Mouse (Mus musculus): ENCODE results near the gene Gm16181. TPM values are rescaled to one million over a fixed set of nuclear protein-coding genes. Genes with fewer than 3 reads are reported as not detected.

Gm16181 gene
- polyA plus RNA-seq, 1 experiment from 2014 or later = not detected

GRCm38 (mm10) chr17:35218516-35219193 is 2.0 kb upstream of the Gm16181 start:
- WGBS = 86% methylated on average over 18 of the region's 18 CpGs
- H3K36me3 ChIP-seq (ENCODE audit: control insufficient read depth, insufficient read depth, low read length) = peaks cover 2% of the 10 kb centered on the region
- H3K4me2 ChIP-seq = no peak overlapping the region
- no peaks in the 10 kb centered on the region for H3K9me3 ChIP-seq (ENCODE audit: control insufficient read depth, low read length)
- no peaks in the 10 kb centered on the region for H3K27me3 ChIP-seq (ENCODE audit: control insufficient read depth, insufficient read depth, low read length)
- no peaks in the 10 kb centered on the region for H3K4me1 ChIP-seq (ENCODE audit: control insufficient read depth, insufficient read depth, low read length)
- no peak overlapping the region for H3K27ac ChIP-seq (ENCODE audit: low read depth, low read length)
- no peak for DNase-seq (ENCODE audit: low spot score, missing footprints)
- H3K4me3 ChIP-seq (ENCODE audit: low read depth, low read length) = no peak overlapping the region
- H3K9ac ChIP-seq (ENCODE audit: low read length) = no peak overlapping the region
- no peak for ATAC-seq (ENCODE audit: low FRiP score)

DNA sequence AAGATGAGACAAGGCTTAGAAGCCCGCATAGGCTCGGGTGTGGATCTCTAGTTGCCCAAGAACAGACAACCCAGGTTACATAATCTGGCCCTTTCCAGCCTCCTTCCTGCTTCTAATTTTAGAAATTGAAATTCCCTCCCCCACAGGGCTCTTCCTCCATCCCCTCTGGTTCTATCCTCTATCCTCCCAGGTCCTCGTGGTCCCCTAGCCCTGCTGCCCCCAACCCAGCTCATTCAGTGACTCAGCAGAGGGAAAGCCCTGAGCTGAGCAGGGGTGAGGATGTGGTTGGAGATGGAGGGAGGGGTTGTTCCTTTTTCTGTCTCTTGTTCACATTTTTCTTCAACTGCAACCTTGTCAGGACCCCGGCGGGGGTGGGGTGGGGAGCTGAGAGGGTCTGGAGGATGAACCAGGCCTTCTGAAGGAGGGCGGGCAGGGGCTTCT is 1.0 kb upstream of the Gm16181 start:
- Histone ChIP-seq H3K27ac (ENCODE audit: low read depth, low read length) (no peak overlapping the region), H3K9ac (ENCODE audit: low read length) (no peak overlapping the region), H3K4me3 (ENCODE audit: low read depth, low read length) (no peak overlapping the region), H3K27me3 (ENCODE audit: control insufficient read depth, insufficient read depth, low read length) (no peaks in the 10 kb centered on the region), H3K4me1 (ENCODE audit: control insufficient read depth, insufficient read depth, low read length) (no peaks in the 10 kb centered on the region), H3K9me3 (ENCODE audit: control insufficient read depth, low read length) (no peaks in the 10 kb centered on the region), H3K36me3 (ENCODE audit: control insufficient read depth, insufficient read depth, low read length) (peaks cover 2% of the 10 kb centered on the region), H3K4me2 (no peak overlapping the region)
- WGBS = 91% methylated on average over 6 of the region's 6 CpGs
- DNase-seq (ENCODE audit: low spot score, missing footprints) (no peak), ATAC-seq (ENCODE audit: low FRiP score) (no peak)

DNA sequence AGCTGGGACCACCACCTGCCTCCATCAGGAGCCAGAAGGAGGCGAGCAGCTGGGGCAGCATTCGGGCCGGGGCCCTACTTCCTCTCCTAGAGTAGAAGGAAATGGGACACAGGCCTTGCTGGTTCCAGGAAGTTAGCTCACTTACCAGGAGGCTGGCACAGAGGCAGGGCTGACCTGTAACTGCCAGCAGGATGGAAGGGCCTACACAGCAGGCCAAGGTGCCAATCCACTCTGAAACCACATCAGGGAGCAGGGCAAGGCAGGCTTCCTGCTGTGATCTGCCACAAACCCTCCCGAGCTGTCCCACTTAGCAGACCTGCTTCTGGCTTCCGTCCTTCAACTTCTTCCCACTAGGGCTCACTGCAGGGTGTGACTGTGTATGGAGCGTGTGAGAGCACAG is 1.7 kb downstream of the Gm16181 start:
- Histone ChIP-seq H3K4me3 (ENCODE audit: low read depth, low read length) (no peak overlapping the region), H3K4me2 (no peak overlapping the region), H3K4me1 (ENCODE audit: control insufficient read depth, insufficient read depth, low read length) (no peaks in the 10 kb centered on the region), H3K9ac (ENCODE audit: low read length) (no peak overlapping the region), H3K27ac (ENCODE audit: low read depth, low read length) (no peak overlapping the region), H3K36me3 (ENCODE audit: control insufficient read depth, insufficient read depth, low read length) (peaks cover 7% of the 10 kb centered on the region), H3K9me3 (ENCODE audit: control insufficient read depth, low read length) (no peaks in the 10 kb centered on the region), H3K27me3 (ENCODE audit: control insufficient read depth, insufficient read depth, low read length) (no peaks in the 10 kb centered on the region)
- DNase-seq (ENCODE audit: low spot score, missing footprints) (no peak), ATAC-seq (ENCODE audit: low FRiP score) (no peak)
- WGBS = 80% methylated on average over 6 of the region's 6 CpGs

GRCm38 (mm10) chr17:35224641-35225040 is 4.0 kb downstream of the Gm16181 start:
- peaks cover 4% of the 10 kb centered on the region for H3K36me3 ChIP-seq (ENCODE audit: control insufficient read depth, insufficient read depth, low read length)
- H3K4me2 ChIP-seq = no peak overlapping the region
- no peak for ATAC-seq (ENCODE audit: low FRiP score)
- no peak overlapping the region for H3K4me3 ChIP-seq (ENCODE audit: low read depth, low read length)
- H3K9me3 ChIP-seq (ENCODE audit: control insufficient read depth, low read length) = no peaks in the 10 kb centered on the region
- H3K4me1 ChIP-seq (ENCODE audit: control insufficient read depth, insufficient read depth, low read length) = no peaks in the 10 kb centered on the region
- no peak for DNase-seq (ENCODE audit: low spot score, missing footprints)
- 94% methylated on average over 4 of the region's 4 CpGs for WGBS
- no peak overlapping the region for H3K27ac ChIP-seq (ENCODE audit: low read depth, low read length)
- no peaks in the 10 kb centered on the region for H3K27me3 ChIP-seq (ENCODE audit: control insufficient read depth, insufficient read depth, low read length)
- H3K9ac ChIP-seq (ENCODE audit: low read length) = no peak overlapping the region

- Histone ChIP-seq H3K36me3 (ENCODE audit: control insufficient read depth, insufficient read depth, low read length) (peaks cover 4% of the 10 kb centered on the region), H3K9me3 (ENCODE audit: control insufficient read depth, low read length) (no peaks in the 10 kb centered on the region), H3K4me3 (ENCODE audit: low read depth, low read length) (no peak overlapping the region), H3K27me3 (ENCODE audit: control insufficient read depth, insufficient read depth, low read length) (no peaks in the 10 kb centered on the region), H3K9ac (ENCODE audit: low read length) (no peak overlapping the region), H3K4me1 (ENCODE audit: control insufficient read depth, insufficient read depth, low read length) (no peaks in the 10 kb centered on the region), H3K4me2 (no peak overlapping the region), H3K27ac (ENCODE audit: low read depth, low read length) (no peak overlapping the region)
- 92% methylated on average over 5 of the region's 5 CpGs for WGBS
- DNase-seq (ENCODE audit: low spot score, missing footprints) = no peak
- ATAC-seq (ENCODE audit: low FRiP score) = no peak
Measured at GRCm38 (mm10) chr17:35225456-35225855, 4.8 kb downstream of the Gm16181 start.

DNA sequence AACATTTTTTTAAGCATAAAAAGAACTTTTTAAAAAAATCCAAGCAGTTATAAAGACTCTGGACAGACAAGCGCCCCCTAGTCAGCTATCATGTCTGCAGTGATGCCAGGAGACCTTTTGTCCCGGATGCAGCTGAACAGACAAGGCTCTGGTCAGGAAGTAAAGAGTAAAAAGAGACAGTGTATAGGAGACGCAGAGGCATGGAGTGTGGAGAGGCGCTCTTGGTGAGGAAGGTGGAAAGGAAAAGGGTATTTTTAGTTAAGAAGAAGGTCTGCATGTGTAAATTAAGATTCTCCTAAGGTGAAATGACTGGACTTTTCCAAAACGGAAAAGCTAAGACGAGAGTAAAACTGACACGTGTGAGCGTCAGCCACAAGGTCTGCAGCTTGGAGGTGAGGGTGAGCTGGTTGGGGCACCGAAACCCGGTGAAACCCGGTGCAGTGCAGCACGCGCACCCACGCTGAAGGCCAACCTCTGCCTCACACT is 6.0 kb downstream of the Gm16181 start:
- DNase-seq (ENCODE audit: low spot score, missing footprints) (no peak), ATAC-seq (ENCODE audit: low FRiP score) (no peak)
- Histone ChIP-seq H3K9me3 (ENCODE audit: control insufficient read depth, low read length) (no peaks in the 10 kb centered on the region), H3K4me3 (ENCODE audit: low read depth, low read length) (no peak overlapping the region), H3K27me3 (ENCODE audit: control insufficient read depth, insufficient read depth, low read length) (no peaks in the 10 kb centered on the region), H3K4me1 (ENCODE audit: control insufficient read depth, insufficient read depth, low read length) (no peaks in the 10 kb centered on the region), H3K9ac (ENCODE audit: low read length) (no peak overlapping the region), H3K4me2 (no peak overlapping the region), H3K27ac (ENCODE audit: low read depth, low read length) (no peak overlapping the region), H3K36me3 (ENCODE audit: control insufficient read depth, insufficient read depth, low read length) (peaks cover 11% of the 10 kb centered on the region)
- WGBS = 86% methylated on average over 14 of the region's 14 CpGs

DNA sequence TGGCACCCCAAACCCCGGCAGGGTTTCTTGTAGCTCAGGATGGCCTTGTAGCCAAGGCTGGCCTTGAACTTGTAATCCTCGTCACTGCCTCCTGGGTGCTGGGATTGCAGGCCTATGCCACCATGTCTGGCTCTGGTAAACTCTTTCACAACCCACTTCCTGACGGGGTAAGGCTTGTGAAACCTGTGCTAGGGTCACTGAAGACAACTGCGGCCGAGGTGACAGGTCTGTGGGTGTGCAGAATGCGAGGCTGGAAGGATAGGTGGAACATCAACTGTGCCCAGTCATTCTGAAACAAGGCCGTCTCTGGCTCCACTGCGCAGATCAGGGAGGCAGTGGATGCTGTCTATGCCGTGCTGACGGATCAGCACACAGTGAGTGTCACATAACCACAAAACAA is 10.4 kb downstream of the Gm16181 start:
- H3K27me3 ChIP-seq (ENCODE audit: control insufficient read depth, insufficient read depth, low read length) = no peaks in the 10 kb centered on the region
- no peak overlapping the region for H3K9ac ChIP-seq (ENCODE audit: low read length)
- peaks cover 6% of the 10 kb centered on the region for H3K36me3 ChIP-seq (ENCODE audit: control insufficient read depth, insufficient read depth, low read length)
- ATAC-seq (ENCODE audit: low FRiP score) = no peak
- WGBS = 91% methylated on average over 10 of the region's 10 CpGs
- peaks cover 5% of the 10 kb centered on the region; the same call in 1 of the 2 replicates for H3K4me1 ChIP-seq (ENCODE audit: control insufficient read depth, insufficient read depth, low read length)
- H3K4me3 ChIP-seq (ENCODE audit: low read depth, low read length) = no peak overlapping the region
- no peak for DNase-seq (ENCODE audit: low spot score, missing footprints)
- H3K27ac ChIP-seq (ENCODE audit: low read depth, low read length) = no peak overlapping the region
- H3K4me2 ChIP-seq = no peak overlapping the region
- no peaks in the 10 kb centered on the region for H3K9me3 ChIP-seq (ENCODE audit: control insufficient read depth, low read length)

GRCm38 (mm10) chr17:35232043-35232442 is 11.4 kb downstream of the Gm16181 start:
- WGBS = 13% methylated on average over 12 of the region's 12 CpGs
- Histone ChIP-seq H3K4me1 (ENCODE audit: control insufficient read depth, insufficient read depth, low read length) (peaks cover 9% of the 10 kb centered on the region; the same call in 1 of the 2 replicates), H3K36me3 (ENCODE audit: control insufficient read depth, insufficient read depth, low read length) (peaks cover 6% of the 10 kb centered on the region), H3K4me3 (ENCODE audit: low read depth, low read length) (no peak overlapping the region), H3K4me2 (no peak overlapping the region), H3K9ac (ENCODE audit: low read length) (no peak overlapping the region), H3K27ac (ENCODE audit: low read depth, low read length) (no peak overlapping the region), H3K9me3 (ENCODE audit: control insufficient read depth, low read length) (no peaks in the 10 kb centered on the region), H3K27me3 (ENCODE audit: control insufficient read depth, insufficient read depth, low read length) (no peaks in the 10 kb centered on the region)
- ATAC-seq (ENCODE audit: low FRiP score) = no peak
- DNase-seq (ENCODE audit: low spot score, missing footprints) = peak; percentile 99

DNA sequence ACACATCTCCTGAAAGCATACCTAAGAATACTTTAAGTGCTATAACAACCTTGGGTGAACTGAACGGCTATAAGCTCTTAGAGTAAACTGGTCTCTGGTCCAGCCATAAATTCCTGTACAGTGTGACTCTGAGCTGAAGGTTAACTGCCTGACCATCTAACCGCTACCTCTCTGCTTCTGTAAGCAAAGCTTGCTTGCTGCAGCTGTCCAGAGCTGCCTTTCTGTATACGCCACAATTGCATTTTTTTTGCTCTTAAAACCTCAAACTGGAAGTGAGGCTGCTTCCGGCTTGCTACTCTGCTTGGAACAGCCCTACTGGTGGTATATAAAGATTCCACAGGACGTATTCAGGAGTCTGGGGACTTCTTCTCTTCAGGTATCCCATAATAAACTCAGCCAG is 12.0 kb downstream of the Gm16181 start:
- Histone ChIP-seq H3K27ac (ENCODE audit: low read depth, low read length) (no peak overlapping the region), H3K4me1 (ENCODE audit: control insufficient read depth, insufficient read depth, low read length) (peaks cover 9% of the 10 kb centered on the region; the same call in 1 of the 2 replicates), H3K4me3 (ENCODE audit: low read depth, low read length) (no peak overlapping the region), H3K9me3 (ENCODE audit: control insufficient read depth, low read length) (no peaks in the 10 kb centered on the region), H3K36me3 (ENCODE audit: control insufficient read depth, insufficient read depth, low read length) (peaks cover 6% of the 10 kb centered on the region), H3K9ac (ENCODE audit: low read length) (no peak overlapping the region), H3K27me3 (ENCODE audit: control insufficient read depth, insufficient read depth, low read length) (no peaks in the 10 kb centered on the region), H3K4me2 (no peak overlapping the region)
- 92% methylated on average over 5 of the region's 5 CpGs for WGBS
- DNase-seq (ENCODE audit: low spot score, missing footprints) = no peak
- ATAC-seq (ENCODE audit: low FRiP score) = no peak
